Mouse (Mus musculus) stomach, embryonic 14.5 days (tissue): Measurements from ENCODE around the gene Xab2. TPM values are rescaled to one million over a fixed set of nuclear protein-coding genes. Genes with fewer than 3 reads are reported as not detected.
A peak's percentile ranks its signal among the peaks of the same experiment; 100 is the strongest.

ENCODE experiments used
- ATAC-seq: fragments of 200-750 bp; cut with Nextera tagmentation; 2 replicates; pipeline ENCODE4 v1.8.0; 2017; ENCODE audit warnings: low read depth, moderate TSS enrichment; ENCODE audit not compliant: insufficient number of reproducible peaks, insufficient read depth, low FRiP score
- H3K27ac ChIP-seq: fragments of 300-500 bp; sonication (generic); 2 replicates; pipeline ENCODE4 v1.5.1; 2014; ENCODE audit warnings: mild to moderate bottlenecking, low read length, moderate library complexity, mixed read lengths
- H3K27me3 ChIP-seq: fragments of 300-500 bp; sonication (generic); 2 replicates; pipeline ENCODE4 v1.6.1; 2014; ENCODE audit warnings: low read length, control low read depth, mixed read lengths; ENCODE audit not compliant: control insufficient read depth, insufficient read depth
- H3K36me3 ChIP-seq: fragments of 300-500 bp; sonication (generic); 2 replicates; pipeline ENCODE4 v1.6.1; 2014; ENCODE audit warnings: mild to moderate bottlenecking, control low read depth, low read length, moderate library complexity, mixed read lengths; ENCODE audit not compliant: control insufficient read depth, insufficient read depth
- H3K4me1 ChIP-seq: fragments of 300-500 bp; sonication (generic); 2 replicates; pipeline ENCODE4 v1.6.1; 2014; ENCODE audit warnings: low read length, control low read depth, mixed read lengths; ENCODE audit not compliant: control insufficient read depth, insufficient read depth
- H3K4me2 ChIP-seq: fragments of 300-500 bp; sonication (generic); replicated peaks from 2 replicates; pipeline ENCODE4 v1.6.1; 2014; ENCODE audit warnings: low read depth, low read length, control low read depth
- H3K4me3 ChIP-seq: fragments of 300-500 bp; sonication (generic); 2 replicates; pipeline ENCODE4 v1.5.1; 2014; ENCODE audit warnings: low read depth, low read length, control low read depth
- H3K9ac ChIP-seq: fragments of 300-500 bp; sonication (generic); replicated peaks from 2 replicates; pipeline ENCODE4 v1.6.1; 2014; ENCODE audit warnings: low read depth, mild to moderate bottlenecking, control low read depth, low read length, moderate library complexity, mixed read lengths
- H3K9me3 ChIP-seq: fragments of 300-500 bp; sonication (generic); 2 replicates; pipeline ENCODE4 v1.6.1; 2016; ENCODE audit warnings: low read depth, low read length, control low read depth; ENCODE audit not compliant: control insufficient read depth
- WGBS: fragments of 180-500 bp; shearing (Covaris S2); extraction: QIAGEN DNeasy Blood & Tissue Kit; methylation state at CpG from one replicate; pipeline ENCODE4 v1.1.7; 2014; 5-methylcytosine and 5-hydroxymethylcytosine counted together
- polyA plus RNA-seq: library from polyadenylated mRNA; unstranded; fragments of >200 nt; fragmentation: Nextera tagmentation; extraction: Ambion mirVana; gene quantifications from 2 replicates; pipeline ENCODE4 v1.2.1, GENCODE M21; 2014

Xab2 gene
- polyA plus RNA-seq, 1 experiment from 2014 or later = 49.7 TPM

DNA sequence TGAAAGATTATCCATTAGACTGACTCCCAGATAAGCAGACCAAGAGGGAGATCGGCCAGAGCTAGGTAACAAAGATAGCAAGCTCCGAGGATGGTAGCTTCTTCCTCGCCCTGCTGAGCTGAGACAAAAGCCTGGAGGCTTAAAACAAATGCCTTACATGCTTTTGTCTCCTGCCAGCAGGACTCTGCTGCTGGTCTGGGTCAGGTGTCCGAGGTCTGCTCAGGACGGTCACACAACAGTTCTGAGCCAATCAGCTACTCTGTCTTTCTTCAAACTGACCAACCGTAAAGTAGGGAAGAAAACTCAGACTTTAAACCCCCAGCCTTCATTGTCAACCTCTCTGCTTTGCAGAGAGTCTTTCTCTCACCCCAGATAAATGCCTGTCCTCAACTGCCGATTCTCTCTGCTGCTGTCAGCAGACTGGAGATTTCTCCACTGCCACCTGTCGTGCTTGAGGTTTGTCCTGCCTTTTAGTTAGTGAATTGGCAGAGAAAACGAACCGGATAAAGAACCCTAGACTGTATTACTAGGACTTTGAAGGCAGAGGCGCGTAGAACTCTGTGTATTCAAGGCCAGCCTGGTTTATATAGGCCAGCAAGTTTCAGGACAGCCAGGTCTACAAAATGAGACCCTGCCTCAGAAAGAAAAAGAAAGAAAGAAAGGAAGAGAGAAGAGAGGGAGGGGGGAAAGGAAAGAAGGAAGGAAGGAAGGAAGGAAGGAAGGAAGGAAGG lies 53.3 kb downstream of the Xab2 start, which contains the start of gene C330021F23Rik:
Gene C330021F23Rik, plus strand, starts transcription at position 350 of the 731 bp plus-strand sequence.
- Histone ChIP-seq H3K36me3 (no peaks in the 10 kb centered on the region), H3K27me3 (no peaks in the 10 kb centered on the region), H3K4me3 (no peak within 1 kb of the TSS), H3K4me2 (peak within 1 kb of the TSS; percentile 29; the same call in 1 of the 2 replicates), H3K27ac (no peak within 1 kb of the TSS), H3K9ac (no peak within 1 kb of the TSS), H3K4me1 (no peaks in the 10 kb centered on the region), H3K9me3 (no peaks in the 10 kb centered on the region)
- WGBS = 4% methylated on average over 12 of the region's 12 CpGs
- ATAC-seq = peak; percentile 47; the same call in 1 of the 2 replicates

Other genes starting within 250 kb of the Xab2 start
- gene Arhgef18, start 228.3 kb downstream of the Xab2 start, polyA plus RNA-seq = 9.6 and 13.2 TPM in 2 replicates
- gene Pex11g, start 153.6 kb downstream of the Xab2 start, polyA plus RNA-seq = 3.9 and 6.2 TPM in 2 replicates
- gene Tex45, start 150.5 kb downstream of the Xab2 start, polyA plus RNA-seq = not detected in 2 replicates
- gene Zfp358, start 128.2 kb downstream of the Xab2 start, polyA plus RNA-seq = 29.6 and 32.3 TPM in 2 replicates
- 34.3 and 39.0 TPM in 2 replicates for gene Mcoln1, start 120.9 kb downstream of the Xab2 start, polyA plus RNA-seq
- 24.6 and 27.2 TPM in 2 replicates for gene Pnpla6, start 105.9 kb downstream of the Xab2 start, polyA plus RNA-seq
- 1.2 and 1.6 TPM in 2 replicates for gene C330021F23Rik, start 53.3 kb downstream of the Xab2 start, polyA plus RNA-seq
- gene Camsap3, start 34.0 kb downstream of the Xab2 start, polyA plus RNA-seq = 14.9 and 15.3 TPM in 2 replicates
- 92.0 and 106 TPM in 2 replicates for gene Pet100, start 232 bp upstream of the Xab2 start, polyA plus RNA-seq
- 0.56 TPM in 1 of 2 replicates, not detected in the other for gene Pcp2, start 4.2 kb upstream of the Xab2 start, polyA plus RNA-seq
- 92.1 and 103 TPM in 2 replicates for gene Stxbp2, start 9.6 kb upstream of the Xab2 start, polyA plus RNA-seq
- 0.31 TPM in 1 of 2 replicates, not detected in the other for gene Retn, start 34.5 kb upstream of the Xab2 start, polyA plus RNA-seq
- gene Mcemp1, start 44.4 kb upstream of the Xab2 start, polyA plus RNA-seq = 0.27 and 0.62 TPM in 2 replicates
- gene Fcor, start 51.0 kb upstream of the Xab2 start, polyA plus RNA-seq = 15.2 and 19.4 TPM in 2 replicates
- gene Trappc5, start 55.0 kb upstream of the Xab2 start, polyA plus RNA-seq = 27.5 and 30.6 TPM in 2 replicates
- not detected in 2 replicates for gene Fcer2a, start 72.9 kb upstream of the Xab2 start, polyA plus RNA-seq
- not detected in 2 replicates for gene Clec4g, start 99.3 kb upstream of the Xab2 start, polyA plus RNA-seq
- gene Cd209a, start 127.7 kb upstream of the Xab2 start, polyA plus RNA-seq = not detected in 2 replicates
- gene Cd209e, start 233.0 kb upstream of the Xab2 start, polyA plus RNA-seq = not detected in 2 replicates